Mouse (Mus musculus) lung, adult 18-20 months (tissue): ENCODE measurements at regions not wholly inside any gene's neighbourhood (a gene's known extent, or its start where the extent isn't known, plus 50 kb on each side); places are given as distances from the start of the nearest gene placed in this dataset.
"Not testable (repeated sequence)": the region's sequence is repeated elsewhere in the genome, so short reads cannot be mapped to it uniquely, and the experiment has no call there.

ENCODE experiments used
- DNase-seq, 2 experiments: peaks; one replicate each; pipeline ENCODE4 v3.0.0; 2022; ENCODE audit warnings: mixed read lengths in 2 of 2

GRCm38 (mm10) chr17:17293932-17294534 lies 80.1 kb upstream of the Riok2 start:
- peak; percentile 92 to 94 for DNase-seq

DNA sequence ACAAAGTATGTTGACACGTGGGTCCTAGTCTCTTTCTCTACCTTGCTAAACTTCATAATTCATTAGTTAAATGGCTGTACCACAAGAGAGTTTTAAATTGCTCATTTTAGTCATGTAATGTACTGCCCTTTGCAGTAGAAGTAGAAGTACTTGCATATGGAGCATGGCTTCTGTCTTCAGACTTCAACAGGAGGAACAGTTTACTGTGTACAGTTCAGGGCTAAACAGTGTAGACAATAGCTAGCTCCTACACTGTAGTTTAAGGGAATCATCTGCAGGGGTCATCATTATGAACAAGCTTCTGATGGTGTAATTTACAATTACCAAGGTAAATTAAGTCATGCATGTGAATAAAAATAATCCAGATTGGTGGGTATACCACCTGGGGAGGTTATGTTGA lies 79.1 kb upstream of the Riok2 start:
- DNase-seq, result not testable (repeated sequence)

GRCm38 (mm10) chr17:17303496-17303895 lies 70.6 kb upstream of the Riok2 start:
- not testable (repeated sequence) for DNase-seq
